11 mouse cellular contexts compared by ENCODE assay signal in the genomic region with DNA sequence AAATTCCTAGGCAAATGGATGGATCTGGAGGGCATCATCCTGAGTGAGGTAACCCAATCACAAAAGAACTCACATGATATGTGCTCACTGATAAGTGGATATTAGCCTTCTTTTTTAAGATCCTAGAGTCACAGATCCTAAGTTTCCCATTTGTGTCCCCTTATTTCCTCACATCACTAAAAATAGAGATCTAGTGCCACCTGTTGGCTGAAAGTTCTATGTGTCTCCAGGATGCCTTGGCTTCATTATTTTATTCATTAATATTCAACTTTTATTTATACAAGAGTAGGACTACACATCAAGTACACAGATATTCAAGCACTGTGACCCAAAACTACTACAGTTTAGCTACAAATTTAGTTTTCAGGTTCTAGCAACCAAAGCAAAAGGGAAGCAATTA.
DNase-seq lines count a peak whose midpoint lies in the region; TF ChIP-seq lines count a peak whose summit lies in the region.
"Had no signal": no experiment of that assay in that cellular context is flagged by ENCODE, and none has a peak within 500 bp of the region (broad histone marks: within the 10 kb centered on the region; RNA-seq: fewer than 3 reads in every experiment).

No protein-coding gene starts in this region.

- no peaks in the 10 kb centered on the region for H3K9me3 ChIP-seq in ES-E14 (ENCODE audit: control insufficient read depth, insufficient read depth, low read depth, low read length)

- H3K36me3 ChIP-seq in ES-E14 (ENCODE audit: control insufficient read depth, insufficient read depth, low read length, poor library complexity, severe bottlenecking): no peaks in the 10 kb centered on the region

- in situ Hi-C loops in ES-E14 (cut with MboI; ENCODE audit: low sequenced_read_pairs in 2 of 2, unreplicated experiment in 2 of 2): loop anchor here in 1 of 2 experiments (25.0 kb wide), 1 partner anchor 812 kb away; a partner anchor contains a TSS

- no peak overlapping the region for H3K9ac ChIP-seq in ES-E14 (ENCODE audit: insufficient read depth, low read depth, low read length, poor library complexity, severe bottlenecking)
- H3K9ac ChIP-seq: liver, embryonic 14.5 days had no signal

- H3K27ac ChIP-seq in ES-E14 (ENCODE audit: insufficient read depth, low read depth, low read length, poor library complexity, severe bottlenecking): no peak overlapping the region
- H3K27ac ChIP-seq: liver, embryonic 14.5 days had no signal

- peak; percentile 38 for DNase-seq in adrenal gland, postnatal 14 days
- DNase-seq in adrenal gland, postnatal 25 days: no peak
- DNase-seq in kidney, postnatal 14 days: peak; percentile 10
- DNase-seq in kidney, postnatal 10 days: no peak
- DNase-seq in ES-E14 (ENCODE audit: low read depth, low spot score): no peak
- DNase-seq in embryo, embryonic 11.5 days (ENCODE audit: low read depth, low spot score): peak; percentile 7
- DNase-seq in left cerebral cortex, postnatal 4 days: no peak
- no peak for DNase-seq in right cerebral cortex, adult 18-20 months
- DNase-seq: adrenal gland, adult 2 months had no signal

- no peaks in the 10 kb centered on the region for H3K4me1 ChIP-seq in ES-E14 (ENCODE audit: control insufficient read depth in 2 of 2, insufficient read depth in 2 of 2, low read length in 2 of 2, poor library complexity in 1 of 2)

- intact Hi-C loops in left cerebral cortex, postnatal 4 days (cut with DNase I): no loop called here

- no peak overlapping the region for H3K4me3 ChIP-seq in ES-E14 (ENCODE audit: insufficient read depth in 1 of 2, low read depth in 1 of 2, low read length in 2 of 2, poor library complexity in 1 of 2, severe bottlenecking in 1 of 2)
- H3K4me3 ChIP-seq: myocyte had no signal

TF ChIP-seq in ES-E14, 5 proteins besides CTCF, POLR2A, EP300 and RAD21:
- TF ChIP-seq ZC3H11A (IDR thresholded peaks at IDR 0.05; ENCODE audit: borderline replicate concordance, low read depth, low read length): 0 out of 2 replicates have a peak, but pooled peaks have one; percentile 25
- TF ChIP-seq CHD2 (IDR thresholded peaks at IDR 0.05; ENCODE audit: low read depth, low read length): no peak

Comparison
In these comparisons a context has a peak if more than half of its experiments do, and no peak if none do; other contexts are left out.
1. DNase-seq: peak in adrenal gland, postnatal 14 days (single experiment), kidney, postnatal 14 days (single experiment) and embryo, embryonic 11.5 days (single experiment); none in adrenal gland, postnatal 25 days (single experiment), kidney, postnatal 10 days (single experiment), ES-E14 (single experiment), left cerebral cortex, postnatal 4 days (single experiment) and right cerebral cortex, adult 18-20 months (single experiment).